Mouse (Mus musculus) frontal cortex, postnatal 10 days (tissue): Measurements from ENCODE around the gene Aip.
"Not testable (repeated sequence)": the region's sequence is repeated elsewhere in the genome, so short reads cannot be mapped to it uniquely, and the experiment has no call there.

ENCODE experiments used
- DNase-seq, 2 experiments: peaks; one replicate each; pipeline ENCODE4 v3.0.0; 2022; ENCODE audit warnings: low spot score in 2 of 2, mixed read lengths in 1 of 2

Gene Aip

GRCm38 (mm10) chr19:4135963-4136345, 10.3 kb upstream of the Aip start:
- not testable (repeated sequence) for DNase-seq

GRCm38 (mm10) chr19:4135229-4135962, 9.7 kb upstream of the Aip start:
- DNase-seq = not testable (repeated sequence)

GRCm38 (mm10) chr19:4134354-4134753, 8.7 kb upstream of the Aip start:
- DNase-seq = no peak

GRCm38 (mm10) chr19:4131768-4132167, 6.1 kb upstream of the Aip start:
- DNase-seq = no peak

GRCm38 (mm10) chr19:4131075-4131474, 5.4 kb upstream of the Aip start:
- DNase-seq = no peak

- DNase-seq = no peak
Observed at GRCm38 (mm10) chr19:4130106-4130505, 4.4 kb upstream of the Aip start.

- DNase-seq = no peak
Observed at GRCm38 (mm10) chr19:4129462-4129861, 3.8 kb upstream of the Aip start.

GRCm38 (mm10) chr19:4126759-4127495, 1.3 kb upstream of the Aip start:
- no peak for DNase-seq

- DNase-seq = not testable (repeated sequence)
Observed at GRCm38 (mm10) chr19:4125268-4125667, 390 bp downstream of the Aip start.

- no peak for DNase-seq
Observed at GRCm38 (mm10) chr19:4124432-4124831, 1.2 kb downstream of the Aip start.

GRCm38 (mm10) chr19:4122411-4123370, 3.0 kb downstream of the Aip start:
- DNase-seq = no peak

- DNase-seq = not testable (repeated sequence)
Observed at GRCm38 (mm10) chr19:4121896-4122295, 3.8 kb downstream of the Aip start.

GRCm38 (mm10) chr19:4121097-4121805, 4.4 kb downstream of the Aip start:
- DNase-seq = peak; percentile 96 to 97

- no peak for DNase-seq
Observed at GRCm38 (mm10) chr19:4120496-4120895, 5.2 kb downstream of the Aip start.

- DNase-seq = no peak
Observed at GRCm38 (mm10) chr19:4119716-4120487, 5.8 kb downstream of the Aip start.

GRCm38 (mm10) chr19:4118350-4118749, 7.3 kb downstream of the Aip start:
- no peak for DNase-seq

- DNase-seq = no peak
Observed at GRCm38 (mm10) chr19:4117006-4117405, 8.7 kb downstream of the Aip start.

GRCm38 (mm10) chr19:4115816-4116215, 9.8 kb downstream of the Aip start:
- no peak for DNase-seq

GRCm38 (mm10) chr19:4115144-4115543, 10.5 kb downstream of the Aip start:
- DNase-seq = no peak

- no peak for DNase-seq
Observed at GRCm38 (mm10) chr19:4114551-4114950, 11.1 kb downstream of the Aip start.

- DNase-seq = no peak
Observed at GRCm38 (mm10) chr19:4113806-4114230, 11.8 kb downstream of the Aip start.
